Mouse (Mus musculus) large intestine, adult 2 months (tissue): ENCODE measurements around the gene Gm45785. TPM values are rescaled to one million over a fixed set of nuclear protein-coding genes. Genes with fewer than 3 reads are reported as not detected.

Source experiments
- DNase-seq: peaks from one replicate; pipeline ENCODE4 v3.0.0-alpha.2; 2012; ENCODE audit warnings: low read depth, low spot score
- WGBS: fragments of 180-500 bp; shearing (Covaris S2); methylation state at CpG from one replicate; pipeline ENCODE4 v1.1.7; 2018; 5-methylcytosine and 5-hydroxymethylcytosine counted together
- polyA plus RNA-seq: library from polyadenylated mRNA; depleted of rRNA; stranded (reverse); fragments of >200 nt; gene quantifications from 2 replicates; pipeline ENCODE4 v1.2.3, GENCODE M21; 2012

The Gm45785 gene
- polyA plus RNA-seq, 1 experiment, result not detected

DNA sequence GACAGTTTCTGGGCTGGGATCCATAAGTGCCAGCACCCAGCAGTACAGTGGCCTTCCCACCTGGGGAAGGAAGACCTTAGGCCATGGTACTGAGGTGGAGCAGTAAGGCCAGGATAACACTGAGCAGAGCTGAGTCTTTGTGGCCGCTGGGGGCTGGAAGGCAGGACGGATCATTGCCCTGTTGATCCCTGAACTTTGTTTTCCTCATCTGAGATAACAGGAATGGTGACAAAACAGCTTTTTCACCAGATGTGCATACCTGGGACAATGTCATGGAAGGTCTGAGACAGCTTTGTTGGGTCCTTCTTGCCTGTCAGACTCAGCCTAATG lies 20.4 kb downstream of the Gm45785 start:
- DNase-seq, result no peak
- WGBS, result 69% methylated on average over 2 of the region's 2 CpGs

GRCm38 (mm10) chr7:140834968-140835757 lies 21.0 kb downstream of the Gm45785 start, which contains the start of gene Urah:
Gene Urah (plus strand): TSS chr7:140835018.
- WGBS, result 18% methylated on average over 20 of the region's 20 CpGs
- no peak for DNase-seq

DNA sequence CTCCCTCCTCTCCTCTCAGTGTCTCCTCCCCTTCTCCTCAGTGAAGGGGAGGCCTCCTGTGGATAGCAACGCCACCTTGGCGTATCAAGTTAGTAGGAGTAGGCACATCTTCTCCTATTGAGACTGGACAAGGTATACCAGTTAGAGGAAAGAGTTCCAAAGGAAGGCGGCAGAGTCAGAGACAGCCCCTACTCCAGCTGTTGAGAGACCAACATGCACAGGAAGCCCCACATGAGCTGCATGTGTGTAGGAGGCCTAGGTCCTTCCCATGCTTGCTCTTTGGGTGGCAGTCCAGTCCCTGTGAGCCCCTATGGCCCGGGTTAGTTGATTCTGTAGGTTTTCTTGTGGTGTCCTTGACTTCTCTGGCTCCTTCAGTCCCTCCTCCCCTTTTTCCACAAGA lies 22.8 kb downstream of the Gm45785 start:
- DNase-seq, result no peak

DNA sequence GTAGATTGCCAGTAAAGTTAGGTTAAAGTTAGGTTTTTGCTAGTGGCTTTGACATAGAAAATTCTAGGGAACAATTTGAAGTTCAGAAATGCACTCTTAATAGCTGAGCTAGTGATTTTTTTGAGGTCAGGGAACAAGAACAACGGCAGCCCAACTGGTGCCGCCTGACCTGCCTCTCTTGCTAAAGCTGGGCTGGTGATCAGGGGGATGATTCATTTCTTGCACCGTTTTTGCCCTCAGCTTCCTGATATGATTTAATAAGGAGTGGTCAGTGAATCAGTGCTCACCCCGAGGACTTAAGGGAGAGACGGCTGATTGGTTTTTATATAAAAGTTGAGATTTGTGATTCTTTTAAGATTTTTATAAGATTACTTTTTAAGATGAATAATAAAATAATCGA lies 24.7 kb downstream of the Gm45785 start:
- DNase-seq, result no peak
- WGBS, result 34% methylated on average over 6 of the region's 6 CpGs

More for the DNA sequence above, 22.8 kb downstream of the Gm45785 start:
- 87% methylated on average over 4 of the region's 4 CpGs for WGBS

- DNase-seq, result no peak
- WGBS, result 13% methylated on average over 8 of the region's 8 CpGs
These were observed 27.8 kb downstream of the Gm45785 start for GRCm38 (mm10) chr7:140828171-140828881.

DNA sequence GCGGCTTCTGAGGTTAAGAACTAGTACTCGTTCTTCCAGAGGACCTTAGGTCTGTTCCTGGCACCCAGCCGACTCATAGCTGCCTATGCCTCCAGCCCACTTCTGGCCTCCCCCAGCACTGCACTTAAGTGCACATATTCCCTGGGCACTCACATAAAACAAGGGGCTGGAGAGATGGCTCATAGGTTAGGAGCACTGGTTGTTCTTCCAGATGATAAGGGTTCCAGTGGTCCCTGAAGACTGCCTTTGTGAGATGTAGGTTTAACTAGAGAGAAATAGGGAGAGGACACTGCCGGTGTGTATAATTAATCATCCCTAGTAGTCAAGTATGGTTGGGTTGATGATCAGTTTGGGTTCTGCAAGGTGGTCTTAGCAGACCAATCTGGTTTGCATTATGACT lies 33.4 kb downstream of the Gm45785 start:
- 88% methylated on average over 4 of the region's 4 CpGs for WGBS
- DNase-seq, result no peak

DNA sequence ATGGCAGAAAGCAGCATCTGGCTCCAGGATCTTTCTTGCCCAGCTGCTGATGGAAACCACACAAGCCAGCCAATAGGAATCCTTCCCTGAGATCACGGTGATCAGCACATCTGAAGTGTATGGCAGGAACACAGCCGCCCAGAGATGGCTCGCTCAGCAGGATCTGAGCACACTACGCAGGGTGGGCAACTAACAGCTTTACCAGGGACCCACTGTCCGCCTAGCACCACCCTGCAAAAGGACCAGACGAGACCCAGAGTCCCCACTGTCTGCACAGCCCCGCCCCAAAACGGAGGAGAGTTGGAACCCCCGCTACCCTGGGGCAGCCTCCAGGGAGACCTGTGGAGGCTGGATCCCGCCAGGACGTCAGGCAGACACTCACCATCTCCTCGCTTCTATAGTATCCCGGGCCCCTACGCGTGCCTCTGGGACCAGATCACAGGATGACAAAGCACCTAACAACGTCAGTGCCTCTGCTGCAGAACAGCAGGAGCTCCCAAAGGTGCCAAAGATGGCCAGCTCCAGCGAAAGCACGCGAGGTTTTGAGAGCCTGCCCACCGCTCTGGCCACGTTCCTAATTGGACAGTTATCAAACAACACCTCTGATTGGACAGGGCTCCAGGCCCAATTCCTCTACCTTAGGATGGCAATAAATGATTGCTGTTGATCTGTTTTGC lies 34.3 kb downstream of the Gm45785 start, which contains the start of gene Zfp941:
Gene Zfp941, minus strand, starts transcription at position 526 of the 677 bp plus-strand sequence.
- no peak for DNase-seq
- WGBS, result 4% methylated on average over 21 of the region's 21 CpGs

- WGBS, result 47% methylated on average over 5 of the region's 5 CpGs
- no peak for DNase-seq
These were observed 34.9 kb downstream of the Gm45785 start for GRCm38 (mm10) chr7:140821305-140821652.

DNA sequence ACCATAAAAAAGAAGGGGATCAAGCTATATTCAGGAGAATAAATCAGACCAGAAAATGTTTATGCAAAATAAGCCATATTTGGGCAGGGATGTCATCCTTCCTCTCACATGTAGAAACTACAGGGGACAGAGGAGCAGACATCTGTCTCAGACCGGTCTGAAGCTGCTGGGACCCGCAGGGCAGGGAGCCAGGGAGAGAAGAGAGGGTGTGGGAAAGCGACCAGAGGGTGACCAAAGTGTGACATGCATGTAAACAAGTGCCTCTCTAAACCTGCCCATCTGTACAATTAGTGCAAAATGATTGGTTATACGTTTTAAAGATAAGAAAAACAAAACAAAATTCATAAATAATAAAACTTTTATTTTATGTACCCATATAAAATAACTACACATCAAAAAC lies 36.0 kb downstream of the Gm45785 start:
- 47% methylated on average over 4 of the region's 4 CpGs for WGBS
- DNase-seq, result no peak

DNA sequence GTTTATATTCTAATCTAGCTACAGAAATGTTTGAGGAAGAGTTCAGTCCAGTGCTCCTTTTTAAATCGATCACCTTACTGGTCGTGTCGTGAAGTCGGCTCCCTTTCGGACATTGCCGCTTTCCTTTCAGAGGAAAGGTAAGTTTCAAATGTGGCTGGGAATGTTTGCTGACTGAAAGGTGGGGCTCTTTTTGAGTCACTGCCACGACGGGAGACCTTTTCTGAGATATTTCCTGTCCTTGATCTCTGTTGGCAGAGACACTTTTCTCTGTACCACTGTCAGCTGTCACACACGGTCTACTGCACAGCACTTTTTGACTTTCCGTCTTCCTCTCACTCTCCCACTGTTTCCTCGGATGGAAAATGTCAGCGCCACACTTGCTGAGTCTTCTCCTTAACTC lies 43.3 kb downstream of the Gm45785 start:
- 82% methylated on average over 12 of the region's 12 CpGs for WGBS
- no peak for DNase-seq

- no peak for DNase-seq
- WGBS, result 92% methylated on average over 13 of the region's 13 CpGs
These were observed 44.4 kb downstream of the Gm45785 start for GRCm38 (mm10) chr7:140811714-140812113.

GRCm38 (mm10) chr7:140810496-140810895 lies 45.6 kb downstream of the Gm45785 start:
- DNase-seq, result no peak
- WGBS, result 91% methylated on average over 6 of the region's 6 CpGs

- DNase-seq, result peak; percentile 24
- WGBS, result 5% methylated on average over 1 of the region's 1 CpGs
These were observed 50.4 kb downstream of the Gm45785 start for GRCm38 (mm10) chr7:140805704-140806103.

GRCm38 (mm10) chr7:140802629-140803028 lies 53.5 kb downstream of the Gm45785 start:
- no peak for DNase-seq
- WGBS, result 53% methylated on average over 6 of the region's 6 CpGs

GRCm38 (mm10) chr7:140798212-140798611 lies 57.9 kb downstream of the Gm45785 start:
- 63% methylated on average over 2 of the region's 2 CpGs for WGBS
- DNase-seq, result no peak

- WGBS, result 90% methylated on average over 3 of the region's 3 CpGs
- no peak for DNase-seq
These were observed 58.5 kb downstream of the Gm45785 start for GRCm38 (mm10) chr7:140797619-140798018.

DNA sequence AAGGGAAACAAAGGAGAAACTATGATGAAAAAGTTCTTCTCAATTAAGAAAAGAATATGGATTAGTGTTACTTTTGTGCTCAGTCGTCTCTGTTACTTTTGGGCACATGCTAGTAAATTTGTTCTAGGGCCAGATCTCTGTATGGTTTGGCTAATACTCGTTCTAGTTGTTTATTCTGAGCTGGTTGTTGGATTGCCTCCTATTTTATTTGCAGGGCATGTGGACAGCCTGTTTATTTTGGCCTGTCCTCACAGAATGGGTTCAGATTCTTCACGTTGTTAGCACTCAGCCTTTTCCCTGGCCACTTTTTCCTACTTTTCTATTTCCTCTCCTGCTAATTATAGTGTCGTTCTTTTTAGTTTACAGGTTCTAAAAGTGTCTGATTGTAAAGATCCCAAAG lies 62.6 kb downstream of the Gm45785 start:
- DNase-seq, result no peak
- WGBS, result 21% methylated on average over 4 of the region's 4 CpGs

DNA sequence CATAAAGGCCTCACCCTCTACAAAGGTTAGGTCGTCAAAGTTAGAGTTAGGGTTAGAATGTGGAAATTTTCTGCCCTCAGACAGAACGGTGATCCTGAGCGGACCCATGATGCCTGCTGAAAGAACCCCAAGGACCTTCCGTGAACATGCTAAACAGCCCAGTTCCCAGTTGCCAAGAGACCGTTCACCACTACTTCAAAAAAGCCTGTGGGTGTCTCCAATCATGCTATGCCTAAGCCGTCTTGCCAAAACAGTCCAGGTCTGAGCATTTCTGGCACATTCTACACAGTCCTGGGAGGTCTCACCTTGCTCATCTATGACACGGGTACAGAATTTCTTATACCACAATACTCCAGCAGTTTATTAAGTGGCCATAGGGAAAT lies 68.1 kb downstream of the Gm45785 start:
- DNase-seq, result no peak
- 85% methylated on average over 7 of the region's 7 CpGs for WGBS

- DNase-seq, result no peak
- WGBS, result 84% methylated on average over 33 of the region's 33 CpGs
These were observed 68.6 kb downstream of the Gm45785 start, which contains the start of gene Syce1 for GRCm38 (mm10) chr7:140787406-140788052. Gene Syce1 (minus strand): TSS chr7:140787852.

- WGBS, result 71% methylated on average over 4 of the region's 4 CpGs
These were observed 75.6 kb downstream of the Gm45785 start for GRCm38 (mm10) chr7:140780548-140780947.

More at GRCm38 (mm10) chr7:140780548-140780947, 75.6 kb downstream of the Gm45785 start:
- DNase-seq, result no peak
